Mouse (Mus musculus) brain, embryonic 14.5 days (tissue): ENCODE measurements at regions not wholly inside any gene's neighbourhood (a gene's known extent, or its start where the extent isn't known, plus 50 kb on each side); places are given as distances from the start of the nearest gene placed in this dataset.

ENCODE experiments used
- CTCF ChIP-seq: fragments of 200-500 bp; IDR thresholded peaks from 2 replicates; pipeline ENCODE4 v1.5.1; 2012; ENCODE audit warnings: inconsistent platforms, mild to moderate bottlenecking, moderate library complexity, borderline replicate concordance; ENCODE audit not compliant: insufficient read depth, insufficient read length; ENCODE audit errors: extremely low read depth
- POLR2A ChIP-seq: fragments of 200-500 bp; IDR thresholded peaks from 2 replicates; pipeline ENCODE4 v1.6.1; 2012; ENCODE audit warnings: mild to moderate bottlenecking, inconsistent platforms, borderline replicate concordance; ENCODE audit not compliant: poor library complexity, insufficient read depth, insufficient read length, severe bottlenecking; ENCODE audit errors: extremely low read depth

DNA sequence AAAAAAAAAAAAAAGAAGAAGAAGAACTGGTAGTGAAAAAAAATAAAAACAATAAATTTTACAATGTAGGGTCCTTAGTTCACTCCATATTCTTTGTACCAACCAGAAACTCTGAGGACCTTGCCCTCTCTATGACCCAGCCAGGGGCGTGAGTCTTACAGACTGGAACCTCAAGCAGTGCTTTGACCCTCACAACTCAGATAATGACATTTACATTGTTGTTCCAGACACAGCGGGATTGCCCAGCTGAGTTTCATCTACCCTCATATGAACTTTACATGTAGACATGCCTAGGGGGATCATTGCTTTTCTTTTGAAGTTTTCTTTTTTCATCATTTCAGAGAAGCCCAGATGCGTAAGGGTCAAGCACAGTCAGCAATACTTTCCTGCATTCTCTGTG, 1496.6 kb upstream of the 4931417E11Rik start:
- TF ChIP-seq CTCF (no peak), POLR2A (no peak)
